Mouse (Mus musculus) left cerebral cortex, postnatal 10 days (tissue): ENCODE data around the gene Spock2. TPM values are rescaled to one million over a fixed set of nuclear protein-coding genes. Genes with fewer than 3 reads are reported as not detected.
"Not testable (repeated sequence)": the region's sequence is repeated elsewhere in the genome, so short reads cannot be mapped to it uniquely, and the experiment has no call there.

Source experiments
- DNase-seq, 2 experiments: peaks; one replicate each; pipeline ENCODE4 v3.0.0; 2021 to 2022; ENCODE audit warnings: low spot score in 2 of 2, mixed read lengths in 1 of 2; ENCODE audit errors: extremely low spot score in 1 of 2
- intact Hi-C: fragments of 180-260 bp; cut with DNase I; formaldehyde crosslinking; loops from one replicate; pipeline ENCODE4 v1.15.1; 2025
- microRNA-seq: library from miRNA; unstranded; fragments of <30 nt; microRNA quantifications from one replicate; pipeline ENCODE4 v1.2.0, GENCODE M21; 2022
- total RNA-seq, 2 experiments: library from RNA; stranded (reverse); gene quantifications; 2 replicates each; pipeline ENCODE4 v1.2.3; 2021

Gene Spock2
- total RNA-seq, 2 experiments from 2014 or later = 484 to 496 TPM

- DNase-seq = no peak
- intact Hi-C loops = no loop called here
Measured at GRCm38 (mm10) chr10:60170326-60171089, 64.5 kb downstream of the Spock2 start.

- intact Hi-C loops = no loop called here
- DNase-seq = no peak
Measured at GRCm38 (mm10) chr10:60171368-60171767, 65.3 kb downstream of the Spock2 start.

DNA sequence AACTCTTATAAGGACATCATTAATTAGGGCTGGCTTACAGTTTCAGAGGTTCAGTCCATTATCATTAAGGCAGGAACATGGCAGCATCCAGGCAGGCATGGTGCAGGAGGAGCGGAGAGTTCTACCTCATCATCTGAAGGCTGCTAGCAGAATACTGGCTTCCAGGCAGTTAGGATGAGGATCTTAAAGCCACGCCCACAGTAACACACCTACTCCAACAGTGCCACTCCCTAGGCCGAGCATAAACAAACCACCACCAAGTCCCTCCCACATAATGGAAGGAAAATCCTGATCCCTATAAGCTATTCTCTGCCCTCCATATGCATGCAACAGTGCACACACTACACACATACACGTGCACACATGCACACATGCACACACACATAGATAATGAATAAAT is 66.3 kb downstream of the Spock2 start:
- no peak for DNase-seq
- intact Hi-C loops = no loop called here

GRCm38 (mm10) chr10:60173035-60173434 is 67.0 kb downstream of the Spock2 start:
- DNase-seq = peak; percentile 80
- intact Hi-C loops = no loop called here

GRCm38 (mm10) chr10:60174506-60174905 is 68.5 kb downstream of the Spock2 start:
- DNase-seq = no peak
- intact Hi-C loops = no loop called here

DNA sequence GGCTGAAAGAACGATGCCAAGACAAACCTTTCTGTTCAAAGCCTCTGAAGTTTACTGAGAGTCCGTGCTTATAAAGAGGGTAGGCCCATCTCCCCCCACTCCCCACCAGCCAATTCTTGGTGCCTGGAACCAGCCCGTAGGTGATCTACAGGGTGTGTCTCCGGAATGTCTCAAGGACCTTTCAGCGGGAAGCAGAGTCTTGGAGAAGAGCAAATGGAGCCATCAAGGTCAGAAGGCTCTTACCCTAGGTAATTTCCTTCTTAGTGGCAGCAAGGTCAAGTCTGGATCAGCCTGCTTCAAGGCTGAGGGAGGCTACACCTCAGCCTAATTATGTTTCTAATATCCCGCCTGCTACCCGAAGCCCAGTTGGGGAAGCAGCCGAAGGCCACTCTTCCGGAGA is 69.3 kb downstream of the Spock2 start:
- intact Hi-C loops, DNase-seq: not testable (repeated sequence)

Small RNA genes lying within 50 kb of the gene (microRNA-seq; reads per million reads assigned to microRNA genes)
- 4.3 reads per million, percentile 15 among the genes with 10 or more reads in this experiment for gene Mir6906

Other genes with a start within 250 kb of the Spock2 start
- 10 to 100 TPM; 44.9 to 47.1 TPM for gene Dnajb12, start 226.7 kb upstream of the Spock2 start, total RNA-seq
- gene Ddit4, start 154.4 kb upstream of the Spock2 start, total RNA-seq = 10 to 100 TPM; 52.2 to 67.8 TPM
- gene Ascc1, start 103.4 kb upstream of the Spock2 start, total RNA-seq = 10 to 100 TPM; 18.4 to 22.2 TPM
- 10 to 100 TPM; 61.8 to 68.6 TPM for gene Anapc16, start 103.1 kb upstream of the Spock2 start, total RNA-seq
- 1 to 10 TPM; 1.6 to 1.8 TPM for gene Chst3, start 113.0 kb downstream of the Spock2 start, total RNA-seq
- gene Psap, start 171.4 kb downstream of the Spock2 start, total RNA-seq = 1,000 to 10,000 TPM; 1,196 to 1,248 TPM
- gene Vsir, start 240.6 kb downstream of the Spock2 start, total RNA-seq = 10 to 100 TPM; 18.8 to 20.7 TPM